Mouse (Mus musculus) thymus, adult 2 months (tissue): ENCODE results near the gene Nudt22. TPM values are rescaled to one million over a fixed set of nuclear protein-coding genes. Genes with fewer than 3 reads are reported as not detected.

ENCODE experiments used
- DNase-seq: peaks from one replicate; pipeline ENCODE4 v3.0.0; 2021
- H3K27ac ChIP-seq: fragments of 200-500 bp; 2 replicates; pipeline ENCODE4 v1.5.1; 2012; ENCODE audit warnings: low read length, control low read depth; ENCODE audit not compliant: control insufficient read depth, insufficient read depth
- H3K27me3 ChIP-seq: fragments of 200-500 bp; 2 replicates; pipeline ENCODE4 v1.6.1; 2012; ENCODE audit warnings: mild to moderate bottlenecking, low read length, moderate library complexity, mixed read lengths; ENCODE audit not compliant: control insufficient read depth, insufficient read depth
- H3K36me3 ChIP-seq: fragments of 200-500 bp; 2 replicates; pipeline ENCODE4 v1.6.1; 2012; ENCODE audit warnings: mild to moderate bottlenecking, low read length, moderate library complexity; ENCODE audit not compliant: control insufficient read depth, insufficient read depth
- H3K4me1 ChIP-seq: fragments of 200-500 bp; replicated peaks from 2 replicates; pipeline ENCODE4 v1.6.1; 2012; ENCODE audit warnings: low read length; ENCODE audit not compliant: control insufficient read depth, insufficient read depth
- H3K4me3 ChIP-seq: fragments of 200-500 bp; 2 replicates; pipeline ENCODE4 v1.5.1; 2012; ENCODE audit warnings: mild to moderate bottlenecking, low read length, control low read depth, moderate library complexity; ENCODE audit not compliant: control insufficient read depth, insufficient read depth
- CTCF ChIP-seq: fragments of 200-500 bp; IDR thresholded peaks from 2 replicates; pipeline ENCODE4 v1.5.1; 2012; ENCODE audit warnings: mild to moderate bottlenecking, control low read depth, low read length, moderate library complexity, borderline replicate concordance; ENCODE audit not compliant: control insufficient read depth, poor library complexity, insufficient read depth; ENCODE audit errors: extremely low read depth
- POLR2A ChIP-seq: fragments of 200-500 bp; IDR thresholded peaks from 2 replicates; pipeline ENCODE4 v1.6.1; 2012; ENCODE audit warnings: mild to moderate bottlenecking, low read length, control low read depth, moderate library complexity; ENCODE audit not compliant: control insufficient read depth, poor library complexity, insufficient read depth; ENCODE audit errors: extremely low read depth
- WGBS: fragments of 180-500 bp; shearing (Covaris S2); methylation state at CpG from one replicate; pipeline ENCODE4 v1.1.7; 2018; 5-methylcytosine and 5-hydroxymethylcytosine counted together
- polyA plus RNA-seq: library from polyadenylated mRNA; depleted of rRNA; stranded (reverse); fragments of >200 nt; gene quantifications from 2 replicates; pipeline ENCODE4 v1.2.3, GENCODE M21; 2012

Nudt22 gene
- polyA plus RNA-seq, 1 experiment = 46.5 TPM

GRCm38 (mm10) chr19:6990712-6991111, 5.2 kb downstream of the Nudt22 start:
- TF ChIP-seq CTCF (no peak), POLR2A (no peak)
- no peak for DNase-seq
- Histone ChIP-seq H3K4me3 (no peak overlapping the region), H3K27me3 (no peaks in the 10 kb centered on the region), H3K27ac (no peak overlapping the region), H3K4me1 (peaks cover 46% of the 10 kb centered on the region), H3K36me3 (no peaks in the 10 kb centered on the region)
- 95% methylated on average over 6 of the region's 6 CpGs for WGBS

- DNase-seq = no peak
- 96% methylated on average over 8 of the region's 8 CpGs for WGBS
- Histone ChIP-seq H3K4me3 (no peak overlapping the region), H3K4me1 (peaks cover 33% of the 10 kb centered on the region), H3K36me3 (no peaks in the 10 kb centered on the region), H3K27ac (no peak overlapping the region), H3K27me3 (no peaks in the 10 kb centered on the region)
- TF ChIP-seq CTCF (no peak), POLR2A (no peak)
These were observed 6.7 kb downstream of the Nudt22 start for GRCm38 (mm10) chr19:6989251-6989650.

DNA sequence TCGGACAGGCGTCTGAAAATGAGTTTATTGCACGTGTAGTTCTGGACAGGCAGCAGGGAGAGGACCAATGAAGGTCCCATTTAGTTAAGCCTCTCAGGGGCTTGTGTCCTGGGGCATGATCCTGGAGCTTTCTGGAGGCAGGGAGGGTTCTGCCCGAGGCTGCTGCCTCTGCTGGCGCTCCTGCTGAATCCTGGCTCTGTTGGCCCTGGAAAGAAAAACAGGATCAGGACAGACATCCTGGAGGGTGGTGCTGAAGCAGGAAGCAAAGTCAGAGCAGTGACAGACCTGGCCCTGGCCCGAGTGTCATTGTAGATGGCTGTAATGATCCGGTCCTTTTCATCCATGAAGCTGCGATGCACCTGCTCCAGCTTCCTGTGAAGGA, 8.0 kb downstream of the Nudt22 start:
- WGBS = 16% methylated on average over 8 of the region's 8 CpGs
- H3K27ac ChIP-seq = no peak overlapping the region

DNA sequence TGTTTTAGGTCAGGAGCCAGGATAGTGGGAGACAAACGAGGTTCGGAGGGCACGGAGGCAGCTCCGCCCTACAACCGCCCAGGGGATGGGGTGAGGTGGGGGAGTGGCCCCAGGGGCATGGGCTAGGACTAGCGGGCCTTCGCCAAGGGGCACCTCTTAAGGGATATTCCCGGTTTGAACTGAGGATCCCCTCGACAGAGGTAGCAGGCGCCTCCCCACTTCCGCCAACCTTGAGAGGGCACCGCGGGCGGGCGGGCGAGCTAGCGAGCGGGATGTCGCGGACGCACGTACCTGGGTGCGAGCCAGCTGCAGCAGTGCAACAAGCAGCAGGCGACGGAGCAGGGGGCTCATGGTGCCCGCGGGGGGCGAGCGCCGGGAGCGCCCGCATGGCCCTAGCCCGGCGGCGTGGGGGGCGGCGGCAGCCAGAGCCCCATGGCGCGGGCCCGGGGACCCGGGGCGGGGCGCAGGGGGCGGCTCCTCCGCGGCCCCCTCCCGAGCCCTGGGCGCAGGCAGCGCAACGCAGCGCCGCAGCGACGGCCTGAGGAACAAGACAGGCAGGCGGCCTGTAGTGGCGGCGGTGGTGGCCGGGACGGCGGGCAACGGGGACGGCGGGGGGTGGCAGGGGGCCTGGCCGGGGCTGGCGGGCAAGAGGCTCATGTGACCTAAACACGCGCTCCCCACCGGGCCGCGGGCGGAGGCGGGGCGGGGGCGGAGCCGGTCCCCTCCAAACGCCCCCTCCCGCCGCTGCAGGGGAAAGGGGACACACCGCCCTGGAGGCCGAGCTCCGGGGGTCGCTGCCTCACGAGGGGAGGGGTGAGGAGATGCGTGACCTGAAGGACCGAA, 8.6 kb downstream of the Nudt22 start, which contains the start of gene Vegfb:
Gene Vegfb (minus strand): TSS at position 591 of the 843 bp plus-strand sequence.
- Histone ChIP-seq H3K27ac (no peak within 1 kb of the TSS), H3K4me3 (peak within 1 kb of the TSS; percentile 59), H3K36me3 (no peaks in the 10 kb centered on the region), H3K4me1 (peaks cover 22% of the 10 kb centered on the region), H3K27me3 (no peaks in the 10 kb centered on the region)
- no peak for TF ChIP-seq CTCF
- TF ChIP-seq POLR2A = peak; percentile 50; the same call in 1 of the 2 replicates
- peak; percentile 77 for DNase-seq
- WGBS = 1% methylated on average over 82 of the region's 85 CpGs

More for the DNA sequence above, 8.0 kb downstream of the Nudt22 start:
- H3K27me3 ChIP-seq = no peaks in the 10 kb centered on the region
- TF ChIP-seq CTCF (no peak), POLR2A (no peak)
- no peaks in the 10 kb centered on the region for H3K36me3 ChIP-seq
- peak overlapping the region; percentile 59 for H3K4me3 ChIP-seq
- H3K4me1 ChIP-seq = peaks cover 26% of the 10 kb centered on the region
- no peak for DNase-seq

DNA sequence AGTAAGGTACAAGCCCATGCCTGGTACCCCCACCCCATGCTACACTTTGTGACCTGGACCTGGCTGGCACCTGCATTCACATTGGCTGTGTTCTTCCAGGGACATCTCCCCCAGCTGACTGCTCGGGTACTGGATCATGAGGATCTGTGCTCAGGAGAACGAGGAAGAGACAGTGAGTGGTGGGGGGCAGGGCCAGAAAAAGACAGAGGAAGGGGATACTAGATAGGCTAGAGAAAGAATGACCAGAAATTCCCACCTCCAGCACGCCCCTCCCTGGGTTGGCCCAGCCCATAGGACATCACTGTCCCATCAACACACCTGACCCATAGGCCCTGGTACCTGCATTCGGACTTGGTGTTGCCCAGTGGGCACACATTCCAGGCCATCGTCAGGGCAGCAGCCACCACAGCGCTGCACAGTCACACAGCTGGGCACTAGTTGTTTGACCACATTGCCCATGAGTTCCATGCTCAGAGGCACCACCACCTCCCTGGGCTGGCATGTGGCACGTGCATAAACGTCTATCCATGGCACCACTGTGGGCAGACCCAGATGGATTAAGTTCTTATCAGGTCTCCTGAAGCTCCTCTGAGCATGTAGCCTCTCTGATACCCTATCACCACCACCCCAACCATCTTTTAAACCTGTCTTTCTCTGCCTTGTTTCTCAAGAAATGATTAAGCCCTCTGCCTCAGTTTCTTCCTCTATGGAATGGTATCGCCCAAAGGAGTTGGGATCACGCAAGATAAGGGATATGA, 9.8 kb downstream of the Nudt22 start:
- Histone ChIP-seq H3K36me3 (no peaks in the 10 kb centered on the region), H3K4me3 (no peak overlapping the region), H3K27ac (no peak overlapping the region), H3K4me1 (peaks cover 16% of the 10 kb centered on the region), H3K27me3 (no peaks in the 10 kb centered on the region)
- 90% methylated on average over 10 of the region's 10 CpGs for WGBS
- TF ChIP-seq CTCF (no peak), POLR2A (no peak)
- no peak for DNase-seq

DNA sequence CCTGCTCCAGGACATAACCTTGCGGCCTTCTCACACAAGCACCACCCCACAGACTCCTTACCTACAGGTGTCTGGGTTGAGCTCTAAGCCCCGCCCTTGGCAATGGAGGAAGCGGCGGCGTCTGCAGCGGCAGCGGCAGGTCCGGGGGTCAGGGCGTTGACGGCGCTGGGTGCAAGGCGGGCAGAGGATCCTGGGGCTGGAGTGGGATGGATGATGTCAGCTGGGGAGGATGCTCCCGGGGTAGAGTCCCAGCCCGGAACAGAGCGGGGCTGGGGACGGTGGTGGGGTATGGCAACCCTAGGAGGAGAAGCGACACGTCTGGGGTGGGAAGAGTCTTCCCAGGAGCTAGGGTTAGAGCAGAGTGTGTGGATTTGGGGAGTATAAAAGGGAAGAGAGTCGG, 10.6 kb downstream of the Nudt22 start:
- Histone ChIP-seq H3K27me3 (no peaks in the 10 kb centered on the region), H3K27ac (no peak overlapping the region), H3K4me1 (peaks cover 16% of the 10 kb centered on the region), H3K4me3 (no peak overlapping the region), H3K36me3 (no peaks in the 10 kb centered on the region)
- 97% methylated on average over 19 of the region's 19 CpGs for WGBS
- no peak for DNase-seq
- TF ChIP-seq POLR2A (no peak), CTCF (no peak)
